Mouse (Mus musculus): Measurements from ENCODE around the gene Fpr-rs6. TPM values are rescaled to one million over a fixed set of nuclear protein-coding genes. Genes with fewer than 3 reads are reported as not detected.

Gene Fpr-rs6
- not detected for total RNA-seq (2021)

GRCm38 (mm10) chr17:20182997-20183396 is at the start of gene Fpr-rs6:
Gene Fpr-rs6 (minus strand): TSS chr17:20183097.
- DNase-seq, result no peak
- intact Hi-C loops (cut with DNase I), result no loop called here

Other genes starting within 250 kb of the Fpr-rs6 start
- gene Vmn2r104, start 134.8 kb downstream of the Fpr-rs6 start, total RNA-seq (2021), result not detected
- not detected for gene Fpr-rs7, start 68.9 kb downstream of the Fpr-rs6 start, total RNA-seq (2021)
- not detected for gene Vmn2r105, start 52.0 kb upstream of the Fpr-rs6 start, total RNA-seq (2021)
- not detected for gene Vmn2r106, start 102.5 kb upstream of the Fpr-rs6 start, total RNA-seq (2021)
- not detected for gene Vmn2r107, start 162.1 kb upstream of the Fpr-rs6 start, total RNA-seq (2021)
- not detected for gene Vmn1r224, start 231.0 kb upstream of the Fpr-rs6 start, total RNA-seq (2021)

Data from left cerebral cortex, postnatal 4 days (tissue).